Mouse (Mus musculus): ENCODE data around the gene Trp53bp2. TPM values are rescaled to one million over a fixed set of nuclear protein-coding genes. Genes with fewer than 3 reads are reported as not detected.

Gene Trp53bp2
- total RNA-seq, 2 experiments from 2014 or later, result 26.0 to 29.3 TPM

DNA sequence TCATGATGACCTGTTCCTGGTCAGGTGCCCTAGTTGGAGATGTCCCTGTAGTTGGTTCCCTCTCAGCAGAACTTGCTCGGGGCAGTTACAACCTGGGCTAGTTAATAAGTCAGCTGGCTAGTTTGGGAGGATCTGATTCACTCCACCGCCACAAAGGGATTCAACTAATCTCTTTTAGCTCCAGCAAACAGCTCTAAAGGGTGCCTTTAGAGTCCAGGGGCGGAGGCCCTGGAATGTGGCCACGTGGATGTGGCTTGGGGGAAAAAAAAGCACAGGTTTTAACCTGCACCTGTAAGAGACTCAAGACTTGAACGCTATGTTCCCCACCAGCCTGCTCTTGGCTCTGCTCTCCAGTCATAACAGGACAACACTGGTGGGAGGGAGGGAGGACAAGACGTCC is 87.7 kb downstream of the Trp53bp2 start:
- no peak for DNase-seq (ENCODE audit: extremely low spot score in 1 of 2, low spot score in 1 of 2)

DNA sequence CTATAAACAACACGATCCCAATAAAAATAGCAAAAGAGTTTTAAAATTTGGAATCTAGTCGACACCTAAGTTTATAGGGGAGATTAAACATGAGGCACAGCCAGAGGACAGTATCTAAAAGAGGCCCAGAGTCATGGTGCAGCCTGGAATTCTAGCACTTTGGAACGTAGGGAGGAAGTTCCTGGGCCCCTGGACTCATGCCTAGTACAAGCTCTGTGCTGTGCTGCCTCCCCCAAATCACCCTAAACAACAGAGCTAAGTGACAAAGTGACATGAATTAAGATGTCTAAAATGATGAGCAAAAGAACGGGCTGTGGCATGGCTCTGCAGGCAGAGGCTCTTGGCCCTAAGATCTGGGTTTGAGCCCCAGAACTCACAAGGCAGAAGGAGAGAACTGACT is 88.8 kb downstream of the Trp53bp2 start:
- no peak for DNase-seq (ENCODE audit: extremely low spot score in 1 of 2, low spot score in 1 of 2)

DNA sequence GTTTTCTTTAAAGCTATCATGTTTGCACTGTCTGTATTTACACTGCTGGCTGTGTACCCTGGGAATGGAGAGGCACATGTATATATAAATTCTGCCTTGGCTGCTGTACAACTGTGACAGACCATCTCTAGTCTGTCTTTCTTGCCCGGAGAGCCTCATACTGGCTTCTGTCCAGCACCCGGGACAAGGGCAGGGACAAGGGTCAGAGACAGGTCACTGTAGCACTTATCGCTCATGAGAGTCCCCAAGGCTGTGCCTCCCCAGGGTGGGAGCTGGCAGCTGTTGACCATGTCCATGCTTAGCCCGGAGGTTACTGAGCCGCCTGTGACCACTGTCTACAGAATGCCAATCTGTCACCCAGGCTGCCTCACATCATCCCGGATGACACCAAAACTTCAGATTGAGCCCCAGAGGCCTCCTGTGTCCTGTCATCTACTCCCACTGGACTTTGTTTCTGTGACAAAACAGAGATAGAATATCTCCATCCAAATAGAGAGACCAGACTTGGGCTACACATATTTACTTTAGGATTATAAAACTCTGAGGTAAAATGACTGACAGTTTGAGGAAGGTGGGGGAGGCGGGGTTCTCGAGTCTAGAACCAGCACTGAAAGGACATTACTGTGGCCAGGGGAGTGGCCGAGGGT is 90.6 kb downstream of the Trp53bp2 start:
- no peak for DNase-seq (ENCODE audit: extremely low spot score in 1 of 2, low spot score in 1 of 2)

DNA sequence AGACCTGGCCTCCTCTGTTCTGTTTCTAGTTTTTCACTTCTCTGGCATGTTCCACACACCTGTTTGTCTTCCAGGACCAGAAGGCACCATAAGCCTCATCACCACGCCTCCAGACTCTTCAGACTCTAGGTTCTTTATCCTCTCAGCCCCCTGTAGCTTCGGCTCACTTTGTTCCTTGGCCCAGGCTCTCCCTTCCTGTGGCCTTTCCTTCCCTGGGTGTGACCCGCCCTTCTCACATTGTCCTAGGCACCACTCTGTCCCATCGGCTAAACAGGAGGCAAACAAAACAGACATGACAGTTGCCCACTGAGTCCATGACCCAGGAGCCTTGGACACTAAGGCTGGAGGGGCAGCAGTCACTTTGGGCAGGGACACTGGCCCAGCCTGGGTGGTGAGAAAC is 91.3 kb downstream of the Trp53bp2 start:
- no peak for DNase-seq (ENCODE audit: extremely low spot score in 1 of 2, low spot score in 1 of 2)

DNA sequence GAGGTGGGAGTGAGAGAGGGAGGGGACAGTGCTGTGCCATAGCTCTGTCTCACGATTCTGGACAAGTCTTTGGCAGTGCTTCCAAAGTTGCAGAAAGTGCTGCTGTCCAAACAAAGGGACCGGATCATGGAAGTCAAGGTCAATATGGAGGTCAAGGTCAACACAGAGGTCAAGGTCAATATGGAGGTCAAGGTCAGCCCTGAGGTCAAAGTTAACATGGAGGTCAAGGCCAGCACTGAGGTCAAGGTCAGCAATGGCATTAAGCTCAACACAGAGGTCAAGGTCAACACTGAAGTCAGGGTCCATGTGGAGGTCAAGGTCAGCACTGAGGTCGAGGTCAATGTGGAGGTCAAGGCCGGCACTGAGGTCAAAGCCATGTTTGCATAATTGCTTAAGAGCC is 91.9 kb downstream of the Trp53bp2 start:
- DNase-seq (ENCODE audit: extremely low spot score in 1 of 2, low spot score in 1 of 2), result no peak

DNA sequence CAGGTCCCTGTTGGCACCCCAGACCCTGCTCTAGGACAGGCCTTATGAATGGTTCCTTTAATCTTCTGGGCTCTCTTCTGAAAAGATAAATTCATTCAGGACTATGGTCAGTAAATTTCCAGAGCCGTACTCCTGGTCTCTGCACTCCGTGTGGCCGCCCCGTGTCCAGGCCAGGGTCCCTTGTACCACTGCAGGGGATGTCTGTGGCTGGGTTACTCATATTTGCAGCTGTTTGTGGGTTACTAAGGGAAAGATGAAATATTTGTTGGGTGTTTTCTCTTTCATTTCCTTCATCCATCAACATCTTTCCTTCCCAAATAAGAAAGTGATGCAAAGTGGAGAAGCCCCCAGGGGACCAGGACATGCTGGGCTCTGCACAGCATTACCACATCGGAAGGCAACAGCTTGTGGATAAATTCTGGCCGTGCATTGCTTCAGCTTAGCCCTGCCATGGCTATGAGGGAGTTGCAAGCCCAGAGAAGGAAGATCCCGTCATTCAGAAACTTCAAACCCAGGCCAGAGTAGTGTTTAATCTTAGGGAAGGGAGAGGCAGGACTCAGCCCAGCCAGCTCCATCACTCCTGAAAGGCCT is 92.9 kb downstream of the Trp53bp2 start:
- DNase-seq (ENCODE audit: extremely low spot score in 1 of 2, low spot score in 1 of 2), result no peak

DNA sequence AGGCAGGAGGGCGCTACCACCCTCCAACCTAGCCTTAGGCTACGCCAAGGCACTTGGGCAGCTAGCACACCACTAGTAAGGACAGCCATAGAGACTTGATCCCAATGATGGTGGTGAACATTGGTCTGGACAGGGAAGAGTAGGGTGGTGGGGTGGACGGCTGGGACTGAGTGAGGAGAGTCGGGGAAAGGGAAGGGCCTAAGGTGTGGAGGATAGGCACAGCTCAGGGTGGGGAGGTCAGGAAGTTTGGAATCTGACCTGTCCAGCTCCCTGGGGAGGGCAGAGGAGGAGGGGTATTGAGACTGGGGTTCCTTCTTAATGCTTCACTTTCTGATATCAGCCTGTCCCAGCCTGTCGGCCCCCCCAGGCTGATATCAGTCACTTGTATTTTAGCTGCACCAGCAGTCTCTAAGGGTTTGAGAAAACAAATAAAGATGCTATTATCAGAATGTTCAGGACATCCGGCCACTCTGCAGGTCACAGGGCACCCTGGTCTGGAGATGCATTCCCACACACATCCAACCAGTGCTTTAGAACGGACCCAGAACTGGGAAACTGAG is 93.6 kb downstream of the Trp53bp2 start:
- no peak for DNase-seq (ENCODE audit: extremely low spot score in 1 of 2, low spot score in 1 of 2)

DNA sequence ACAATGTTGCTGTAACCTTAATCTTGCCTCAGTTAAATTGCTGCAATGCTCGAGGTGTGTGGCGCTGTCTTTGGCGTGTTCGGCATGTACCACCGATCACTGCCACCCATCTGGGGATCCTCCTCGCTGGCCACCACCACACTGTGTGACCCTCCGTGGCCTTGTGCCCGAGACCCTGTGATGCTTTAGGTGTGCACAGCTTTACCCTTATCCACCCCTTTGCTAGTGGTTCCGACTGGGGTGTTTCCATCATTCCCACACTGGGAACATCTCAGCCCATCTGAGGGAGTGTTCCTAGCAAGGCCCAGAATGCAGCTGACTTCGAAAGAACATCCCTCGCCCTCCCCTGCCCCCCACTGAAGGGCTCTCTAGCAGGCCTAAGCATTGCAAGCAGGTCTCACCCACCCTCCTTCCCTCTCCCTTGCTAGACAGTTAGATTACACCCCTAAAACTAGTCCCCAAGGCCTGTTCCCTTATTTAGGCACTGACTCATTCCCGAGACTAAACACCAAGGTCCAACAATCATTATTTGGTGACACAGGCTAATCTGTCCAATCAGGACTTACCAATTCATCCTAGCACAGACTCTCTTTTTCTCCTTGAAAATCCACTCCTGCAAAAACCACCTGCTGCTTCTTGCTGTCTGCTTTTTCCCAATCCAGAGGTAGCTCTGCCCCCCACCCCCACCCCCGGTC is 94.4 kb downstream of the Trp53bp2 start:
- DNase-seq (ENCODE audit: extremely low spot score in 1 of 2, low spot score in 1 of 2), result no peak

DNA sequence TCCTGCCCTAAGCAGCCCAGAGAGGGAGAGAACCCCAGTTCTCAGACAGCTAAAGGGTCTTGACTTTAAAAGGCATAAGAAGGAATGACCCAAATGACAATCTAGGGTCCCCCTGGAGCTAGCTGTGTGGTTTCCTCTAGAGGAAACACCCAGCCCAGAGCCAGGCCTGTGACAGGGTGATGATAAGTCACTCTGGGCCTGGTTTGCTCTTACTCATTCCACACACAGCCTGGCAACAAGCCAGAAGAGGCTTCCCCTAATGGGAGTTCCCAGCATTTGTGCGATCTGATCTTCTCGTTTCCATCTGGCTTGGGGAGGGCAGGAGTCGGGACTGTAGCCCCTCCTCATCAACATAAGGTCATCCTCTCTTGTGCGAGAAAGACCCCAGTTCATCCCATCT is 95.3 kb downstream of the Trp53bp2 start:
- DNase-seq (ENCODE audit: extremely low spot score in 1 of 2, low spot score in 1 of 2), result no peak

DNA sequence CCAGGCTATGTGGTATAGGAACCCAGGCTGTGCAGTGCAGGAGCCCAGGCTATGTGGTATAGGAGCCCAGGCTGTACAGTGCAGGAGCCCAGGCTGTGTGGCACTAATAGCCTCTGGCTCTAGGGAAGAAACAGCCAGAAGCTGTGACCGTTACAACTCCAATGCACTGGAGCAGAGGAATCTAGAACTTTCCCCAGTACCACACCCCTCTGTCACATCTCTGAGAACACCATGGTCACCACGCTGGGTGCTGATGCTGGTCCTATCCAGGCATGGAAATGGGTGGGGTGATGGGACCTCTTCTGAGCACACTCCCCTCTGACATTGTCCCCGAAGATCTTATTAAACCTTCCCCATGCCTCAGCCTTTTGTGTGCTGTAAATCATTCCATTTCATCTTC is 96.3 kb downstream of the Trp53bp2 start:
- no peak for DNase-seq (ENCODE audit: extremely low spot score in 1 of 2, low spot score in 1 of 2)

DNA sequence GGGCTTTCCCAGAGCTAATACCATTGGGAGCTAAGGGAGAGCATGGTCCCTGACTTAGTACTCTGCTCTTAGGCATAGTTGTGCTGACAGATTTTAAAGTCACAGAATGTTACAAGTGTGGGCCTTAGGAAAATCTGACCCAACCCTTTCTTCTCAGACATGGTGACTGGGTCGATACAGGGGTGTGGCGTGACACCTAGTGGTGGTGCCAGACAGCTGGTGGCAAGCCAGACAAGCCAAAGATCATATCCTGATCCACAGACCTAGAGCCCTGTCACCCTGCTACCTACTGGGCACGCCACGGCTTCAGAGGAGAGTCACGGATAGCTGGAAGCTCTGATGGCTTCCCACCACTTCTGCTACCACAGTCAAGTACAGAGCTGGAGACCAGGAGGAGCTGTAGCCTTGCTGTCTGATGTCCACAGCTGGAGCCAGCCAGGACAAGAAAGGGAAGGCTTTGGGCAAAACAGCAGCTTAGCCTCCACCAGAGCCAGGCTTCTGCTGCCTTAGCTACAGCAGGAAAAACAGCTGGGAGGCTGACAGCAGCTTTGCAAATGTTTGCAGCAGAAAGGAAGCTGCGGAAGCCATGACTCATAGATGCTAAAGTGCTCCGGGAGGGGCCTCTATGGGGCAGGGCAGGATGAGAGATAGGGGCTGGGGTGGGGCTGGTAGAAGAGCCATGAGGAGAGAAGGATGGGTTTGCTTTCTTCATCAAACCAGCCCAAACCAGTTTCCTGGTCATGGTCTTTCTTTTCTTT is 97.4 kb downstream of the Trp53bp2 start:
- DNase-seq (ENCODE audit: extremely low spot score in 1 of 2, low spot score in 1 of 2), result no peak

DNA sequence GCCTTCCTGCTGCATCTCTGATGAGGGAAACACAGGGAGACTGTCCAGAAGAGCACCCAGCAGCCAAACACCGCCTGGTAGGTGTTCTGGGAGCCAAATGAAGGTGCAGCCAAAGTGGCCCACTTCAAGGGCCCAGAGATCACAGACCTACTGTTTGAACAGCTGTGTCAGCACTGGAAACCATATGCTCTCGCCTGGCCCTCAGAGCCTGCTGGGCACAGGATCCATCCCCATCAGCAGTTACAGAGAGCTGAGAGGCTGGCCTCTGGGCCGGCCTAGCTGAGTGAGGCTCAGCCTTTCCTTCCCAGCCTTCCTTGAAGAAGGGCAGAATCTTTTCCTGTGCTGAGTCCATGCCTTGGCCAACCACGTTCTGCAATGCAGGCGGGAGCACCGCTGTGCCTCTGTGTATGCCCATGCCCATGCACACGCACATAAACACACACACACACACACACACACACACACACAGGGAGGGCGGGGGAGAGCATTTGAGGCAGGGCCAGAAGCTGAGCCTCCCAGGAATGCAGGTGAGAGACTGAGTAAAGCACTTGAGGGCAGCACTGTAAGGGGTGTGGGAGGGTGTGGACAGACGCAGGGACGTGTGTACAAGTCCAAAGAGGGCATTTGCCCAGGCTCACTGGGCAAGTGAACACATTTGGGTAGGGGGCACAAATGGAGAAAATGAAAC is 100.3 kb downstream of the Trp53bp2 start:
- no peak for DNase-seq (ENCODE audit: extremely low spot score in 1 of 2, low spot score in 1 of 2)

DNA sequence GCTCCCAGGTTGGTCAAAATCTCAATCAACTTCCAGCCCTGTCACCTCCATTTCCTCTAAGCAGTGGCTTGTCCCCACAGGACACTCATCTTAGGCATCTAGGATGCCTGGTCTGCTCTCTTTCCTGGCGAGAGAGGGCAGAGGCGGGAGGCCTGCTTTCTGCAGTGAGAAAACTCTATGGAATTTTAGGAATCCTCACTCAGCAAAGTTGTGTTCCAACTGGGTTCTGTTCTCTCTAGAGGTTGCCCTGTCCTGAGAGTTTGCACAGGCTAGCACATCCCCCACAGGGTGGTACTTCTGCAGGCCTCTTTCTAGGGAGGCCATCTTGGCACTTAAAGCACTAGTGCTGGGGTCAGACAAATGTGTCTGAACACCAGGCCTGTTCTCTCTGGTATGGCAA is 102.1 kb downstream of the Trp53bp2 start:
- no peak for DNase-seq (ENCODE audit: extremely low spot score in 1 of 2, low spot score in 1 of 2)

DNA sequence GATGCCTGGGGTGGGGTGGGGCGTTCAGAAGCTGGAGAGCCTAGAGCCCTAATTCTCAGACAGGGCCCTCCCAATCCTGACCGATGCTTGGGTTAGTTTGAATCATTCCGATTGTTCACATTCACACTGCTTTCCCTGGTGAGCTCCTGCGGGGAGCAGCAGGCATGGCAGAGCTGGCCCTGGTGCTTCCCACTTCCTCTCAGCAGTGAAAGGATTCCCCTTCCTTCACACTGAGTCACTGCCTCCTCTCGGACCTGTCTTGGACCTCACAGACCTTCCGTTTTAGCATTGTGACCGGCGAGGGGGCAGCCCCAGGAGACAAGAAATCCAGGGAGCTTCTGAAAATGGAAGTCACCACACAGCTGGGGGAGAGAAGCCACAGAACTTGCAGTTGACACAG is 102.8 kb downstream of the Trp53bp2 start:
- no peak for DNase-seq (ENCODE audit: extremely low spot score in 1 of 2, low spot score in 1 of 2)

Other genes starting within 250 kb of the Trp53bp2 start
- not detected for gene Vmn1r1, start 244.7 kb upstream of the Trp53bp2 start, total RNA-seq (2021)
- gene Degs1, start 126.4 kb upstream of the Trp53bp2 start, total RNA-seq (2021), result 10 to 100 TPM; 77.6 to 90.6 TPM
- gene Fbxo28, start 67.5 kb upstream of the Trp53bp2 start, total RNA-seq (2021), result 10 to 100 TPM; 42.5 to 50.4 TPM
- gene Capn2, start 108.4 kb downstream of the Trp53bp2 start, total RNA-seq (2021), result 10 to 100 TPM; 59.4 to 62.3 TPM
- not detected for gene Capn8, start 155.8 kb downstream of the Trp53bp2 start, total RNA-seq (2021)

Data from layer of hippocampus, postnatal 25 days (tissue).